Mouse (Mus musculus): ENCODE data around the gene Svs4. TPM values are rescaled to one million over a fixed set of nuclear protein-coding genes. Genes with fewer than 3 reads are reported as not detected.
"Not testable (repeated sequence)": the region's sequence is repeated elsewhere in the genome, so short reads cannot be mapped to it uniquely, and the experiment has no call there.

Gene Svs4
- polyA plus RNA-seq (2015; fragmentation: Nextera tagmentation; extraction: Ambion mirVana), result not detected in 2 replicates

DNA sequence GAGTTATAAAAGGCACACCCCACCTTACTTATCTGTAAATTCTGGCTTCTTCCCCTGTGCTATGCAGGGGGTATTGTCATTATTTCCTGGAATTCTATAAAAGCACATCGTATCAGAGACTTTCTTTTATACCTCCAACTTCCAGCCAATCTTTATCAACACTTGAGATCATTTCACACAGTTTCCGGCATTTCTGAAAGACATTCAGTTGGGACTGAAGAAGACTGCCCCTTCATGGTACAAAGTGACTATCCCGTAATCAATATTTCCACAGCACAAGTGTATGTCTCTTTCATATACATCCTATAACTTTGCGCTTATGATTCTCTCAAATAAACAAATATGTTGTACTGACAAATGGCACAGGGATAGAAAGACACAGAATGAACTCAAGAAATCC, at the start of gene Svs4:
Gene Svs4 (minus strand): TSS at position 101 of the 400 bp plus-strand sequence.
- H3K27ac ChIP-seq (replicated peaks), result no peak within 1 kb of the TSS
- no peak within 1 kb of the TSS for H3K9ac ChIP-seq
- no peaks in the 10 kb centered on the region for H3K9me3 ChIP-seq
- H3K4me1 ChIP-seq (replicated peaks), result no peaks in the 10 kb centered on the region
- H3K27me3 ChIP-seq, result no peaks in the 10 kb centered on the region
- no peak for ATAC-seq (ENCODE audit: low read depth)
- no peak within 1 kb of the TSS for H3K4me2 ChIP-seq
- WGBS, result 93% methylated on average over 4 of the region's 4 CpGs
- H3K4me3 ChIP-seq, result no peak within 1 kb of the TSS
- H3K36me3 ChIP-seq, result no peaks in the 10 kb centered on the region

DNA sequence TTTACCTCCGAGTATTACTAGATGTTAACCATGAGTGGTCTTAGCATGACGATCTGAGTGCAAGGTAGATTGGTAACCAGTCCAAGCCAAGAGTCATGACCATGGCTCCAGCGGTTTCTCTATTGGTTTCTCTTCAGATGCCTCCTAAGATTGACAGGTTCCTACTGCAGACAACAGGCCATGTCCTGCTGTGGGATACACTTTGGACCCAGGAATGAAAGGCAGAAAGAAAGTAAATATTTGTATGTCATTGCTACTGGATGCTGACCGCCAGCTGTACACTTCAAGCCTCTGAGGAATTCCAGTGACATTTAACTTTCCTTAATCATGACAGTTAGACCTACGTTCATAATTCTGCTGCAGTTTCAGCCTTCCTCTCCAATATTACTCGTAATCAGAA, 42.7 kb upstream of the Svs4 start:
- H3K9ac ChIP-seq, result no peak overlapping the region
- ATAC-seq (ENCODE audit: low read depth), result no peak
- H3K36me3 ChIP-seq, result no peaks in the 10 kb centered on the region
- H3K27ac ChIP-seq (replicated peaks), result no peak overlapping the region
- H3K4me2 ChIP-seq, result no peak overlapping the region
- no peak overlapping the region for H3K4me3 ChIP-seq
- no peaks in the 10 kb centered on the region for H3K4me1 ChIP-seq (replicated peaks)
- no peaks in the 10 kb centered on the region for H3K9me3 ChIP-seq
- WGBS, result 89% methylated on average over 6 of the region's 6 CpGs
- H3K27me3 ChIP-seq, result no peaks in the 10 kb centered on the region

DNA sequence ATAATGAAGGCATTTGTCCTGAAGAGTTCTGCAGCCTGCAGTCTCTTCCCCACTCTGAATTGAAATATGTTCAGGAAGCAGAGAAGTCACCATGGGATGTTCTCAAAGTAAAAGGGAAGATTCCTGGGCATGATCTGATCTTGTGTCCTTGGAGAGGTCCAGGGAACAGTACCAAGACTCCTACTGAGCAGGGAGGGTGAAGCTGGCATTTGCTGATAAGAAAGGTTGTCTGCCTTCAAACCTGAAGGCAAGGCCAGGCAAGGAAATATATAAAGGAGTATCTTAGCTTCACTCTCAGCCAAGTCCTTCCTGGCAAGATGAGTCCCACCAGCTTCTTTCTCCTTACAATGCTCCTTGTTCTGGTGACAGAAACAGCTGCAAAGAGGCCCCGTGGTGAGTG, 38.2 kb upstream of the Svs4 start, which contains the start of gene Svs6:
Gene Svs6 (plus strand): TSS at position 301 of the 400 bp plus-strand sequence.
- H3K9me3 ChIP-seq; H3K9ac ChIP-seq; H3K4me1 ChIP-seq (replicated peaks); H3K4me3 ChIP-seq; H3K4me2 ChIP-seq; H3K27me3 ChIP-seq; H3K36me3 ChIP-seq; H3K27ac ChIP-seq (replicated peaks); ATAC-seq (ENCODE audit: low read depth): not testable (repeated sequence)
- 88% methylated on average over 1 of the region's 1 CpGs for whole genome bisulfite sequencing

DNA sequence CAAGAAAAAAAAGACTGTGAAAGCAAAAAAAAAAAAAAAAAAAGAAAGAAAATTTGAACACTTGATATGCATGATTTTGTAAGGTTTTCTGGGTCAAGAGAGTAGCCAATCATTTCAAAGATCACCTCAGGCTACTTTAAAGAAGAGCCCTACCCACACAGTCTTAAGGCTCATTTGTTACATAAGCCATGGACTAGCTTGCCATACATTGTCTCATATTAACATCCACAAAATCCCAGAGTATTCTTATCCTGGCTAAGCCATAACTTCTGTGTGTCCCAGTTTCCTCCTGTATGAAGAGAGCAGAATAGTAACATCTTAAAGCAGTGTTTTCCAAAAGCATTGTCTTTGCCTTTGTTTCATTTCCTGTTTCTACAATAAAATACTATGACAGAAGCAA, 37.2 kb upstream of the Svs4 start:
- H3K4me1 ChIP-seq (replicated peaks); H3K27ac ChIP-seq (replicated peaks); ATAC-seq (ENCODE audit: low read depth): not testable (repeated sequence)

DNA sequence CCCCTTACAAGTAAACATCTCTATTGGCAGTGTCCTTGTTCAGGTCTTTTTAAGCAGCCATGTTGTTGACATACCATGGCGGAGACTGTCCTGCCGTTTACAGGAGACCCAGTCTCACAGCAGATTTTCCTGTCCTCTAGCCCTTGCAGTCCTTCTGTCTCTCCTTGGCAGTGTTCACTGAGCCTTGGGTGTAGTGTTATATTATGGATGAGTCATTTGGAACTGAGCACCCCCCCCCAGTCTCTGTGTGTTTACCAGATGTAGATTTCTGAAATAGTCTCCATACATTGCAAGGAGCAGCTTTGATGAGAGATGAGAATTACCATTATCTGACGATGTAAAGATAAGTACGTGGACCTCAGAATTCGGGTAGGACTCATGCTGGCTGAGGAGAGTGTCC, 34.3 kb upstream of the Svs4 start:
- H3K9ac ChIP-seq, result no peak overlapping the region
- H3K27ac ChIP-seq (replicated peaks), result no peak overlapping the region
- WGBS, result 85% methylated on average over 5 of the region's 5 CpGs
- no peak for ATAC-seq (ENCODE audit: low read depth)
- no peak overlapping the region for H3K4me2 ChIP-seq
- no peak overlapping the region for H3K4me3 ChIP-seq
- no peaks in the 10 kb centered on the region for H3K9me3 ChIP-seq
- no peaks in the 10 kb centered on the region for H3K36me3 ChIP-seq
- no peaks in the 10 kb centered on the region for H3K4me1 ChIP-seq (replicated peaks)
- no peaks in the 10 kb centered on the region for H3K27me3 ChIP-seq

More for the DNA sequence above, 37.2 kb upstream of the Svs4 start:
- not testable (repeated sequence) for H3K27me3 ChIP-seq, H3K4me2 ChIP-seq, H3K9me3 ChIP-seq, H3K9ac ChIP-seq, H3K4me3 ChIP-seq, H3K36me3 ChIP-seq

DNA sequence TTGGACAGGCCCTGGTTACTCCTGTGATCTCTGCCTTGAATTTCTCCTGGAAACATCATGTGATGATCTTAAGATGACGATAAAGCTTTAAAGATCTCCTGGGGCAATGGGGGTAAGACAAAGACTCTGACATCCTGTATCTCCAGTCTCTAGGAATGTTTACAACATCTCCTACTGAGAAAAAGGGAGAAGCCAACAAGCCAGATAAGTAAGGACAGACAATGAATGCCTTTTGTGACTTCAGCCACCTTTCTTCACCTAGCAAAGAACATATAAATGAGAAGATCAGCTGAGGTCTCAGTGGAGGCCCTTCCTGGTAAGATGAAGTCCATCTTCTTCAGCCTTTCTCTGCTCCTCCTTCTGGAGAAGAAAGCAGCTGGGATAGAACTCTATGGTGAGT, 10.7 kb upstream of the Svs4 start, which contains the start of gene Svs3a:
Gene Svs3a (plus strand): TSS at position 301 of the 400 bp plus-strand sequence.
- H3K36me3 ChIP-seq; H3K4me2 ChIP-seq; H3K27ac ChIP-seq (replicated peaks); H3K4me1 ChIP-seq (replicated peaks); H3K4me3 ChIP-seq; H3K27me3 ChIP-seq; ATAC-seq (ENCODE audit: low read depth); H3K9me3 ChIP-seq; H3K9ac ChIP-seq: not testable (repeated sequence)
- WGBS, result 36% methylated on average over 1 of the region's 1 CpGs

DNA sequence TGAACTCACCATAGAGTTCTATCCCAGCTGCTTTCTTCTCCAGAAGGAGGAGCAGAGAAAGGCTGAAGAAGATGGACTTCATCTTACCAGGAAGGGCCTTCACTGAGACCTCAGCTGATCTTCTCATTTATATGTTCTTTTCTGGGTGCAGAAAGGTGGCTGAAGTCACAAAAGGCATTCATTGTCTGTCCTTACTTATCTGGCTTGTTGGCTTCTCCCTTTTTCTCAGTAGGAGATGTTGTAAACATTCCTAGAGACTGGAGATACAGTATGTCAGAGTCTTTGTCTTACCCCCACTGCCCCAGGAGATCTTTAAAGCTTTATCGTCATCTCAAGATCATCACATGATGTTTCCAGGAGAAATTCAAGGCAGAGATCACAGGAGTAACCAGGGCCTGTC, 21.7 kb downstream of the Svs4 start, which contains the start of gene Svs3b:
Gene Svs3b (minus strand): TSS at position 101 of the 400 bp plus-strand sequence.
- not testable (repeated sequence) for H3K4me1 ChIP-seq (replicated peaks); H3K9ac ChIP-seq; H3K27me3 ChIP-seq; H3K9me3 ChIP-seq; ATAC-seq (ENCODE audit: low read depth); H3K27ac ChIP-seq (replicated peaks); H3K36me3 ChIP-seq; H3K4me2 ChIP-seq; H3K4me3 ChIP-seq
- 35% methylated on average over 1 of the region's 1 CpGs for WGBS

DNA sequence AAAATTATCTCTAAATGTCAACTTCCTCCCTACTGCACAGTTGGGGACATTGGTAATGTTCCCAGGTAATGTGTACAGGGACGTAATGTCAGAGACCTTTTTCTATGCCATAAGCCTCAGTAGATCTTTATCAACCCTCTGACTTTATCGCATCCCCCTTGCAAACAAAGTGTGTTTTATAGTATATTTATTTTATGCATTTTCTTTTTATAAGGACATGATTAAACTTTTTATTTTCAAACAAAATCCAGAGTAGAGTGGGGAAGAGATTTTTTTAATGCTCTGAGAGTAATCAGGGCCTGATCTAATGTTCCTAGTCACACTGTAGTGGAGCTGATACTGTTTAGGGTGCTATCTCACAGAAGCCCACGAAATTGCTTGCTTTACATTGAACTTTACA, 39.9 kb downstream of the Svs4 start, which contains the start of gene Svs2:
Gene Svs2 (minus strand): TSS at position 101 of the 400 bp plus-strand sequence.
- Histone ChIP-seq H3K4me2 (no peak within 1 kb of the TSS), H3K4me3 (no peak within 1 kb of the TSS), H3K36me3 (no peaks in the 10 kb centered on the region), H3K27ac (replicated peaks) (no peak within 1 kb of the TSS), H3K4me1 (replicated peaks) (no peaks in the 10 kb centered on the region), H3K27me3 (no peaks in the 10 kb centered on the region), H3K9me3 (no peaks in the 10 kb centered on the region), H3K9ac (no peak within 1 kb of the TSS)
- WGBS, result 86% methylated on average over 3 of the region's 3 CpGs
- no peak for ATAC-seq (ENCODE audit: low read depth)

DNA sequence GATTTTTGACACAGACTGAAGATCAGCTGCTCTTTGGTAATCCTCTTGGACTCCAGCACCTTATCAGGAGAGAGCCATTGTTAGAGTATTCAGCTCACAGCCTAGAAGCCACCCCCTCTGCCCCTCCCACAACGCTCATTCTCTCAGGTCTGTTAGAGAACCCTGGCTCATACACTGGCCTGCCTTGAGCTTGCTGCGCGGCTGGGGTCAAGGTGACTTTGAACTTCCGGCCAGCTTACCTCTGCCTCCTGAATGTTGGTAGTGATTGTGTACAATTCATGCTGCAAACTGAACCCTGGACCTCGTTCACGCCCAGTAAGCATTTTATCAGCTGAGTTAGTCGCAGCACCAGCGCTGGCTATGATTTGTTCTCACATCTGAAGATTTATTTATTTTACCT, 45.6 kb downstream of the Svs4 start:
- no peaks in the 10 kb centered on the region for H3K4me1 ChIP-seq (replicated peaks)
- no peaks in the 10 kb centered on the region for H3K27me3 ChIP-seq
- H3K9me3 ChIP-seq, result no peaks in the 10 kb centered on the region
- H3K9ac ChIP-seq, result no peak overlapping the region
- no peak overlapping the region for H3K4me2 ChIP-seq
- no peak overlapping the region for H3K4me3 ChIP-seq
- WGBS, result 90% methylated on average over 8 of the region's 8 CpGs
- H3K27ac ChIP-seq (replicated peaks), result no peak overlapping the region
- H3K36me3 ChIP-seq, result no peaks in the 10 kb centered on the region
- ATAC-seq (ENCODE audit: low read depth), result no peak

DNA sequence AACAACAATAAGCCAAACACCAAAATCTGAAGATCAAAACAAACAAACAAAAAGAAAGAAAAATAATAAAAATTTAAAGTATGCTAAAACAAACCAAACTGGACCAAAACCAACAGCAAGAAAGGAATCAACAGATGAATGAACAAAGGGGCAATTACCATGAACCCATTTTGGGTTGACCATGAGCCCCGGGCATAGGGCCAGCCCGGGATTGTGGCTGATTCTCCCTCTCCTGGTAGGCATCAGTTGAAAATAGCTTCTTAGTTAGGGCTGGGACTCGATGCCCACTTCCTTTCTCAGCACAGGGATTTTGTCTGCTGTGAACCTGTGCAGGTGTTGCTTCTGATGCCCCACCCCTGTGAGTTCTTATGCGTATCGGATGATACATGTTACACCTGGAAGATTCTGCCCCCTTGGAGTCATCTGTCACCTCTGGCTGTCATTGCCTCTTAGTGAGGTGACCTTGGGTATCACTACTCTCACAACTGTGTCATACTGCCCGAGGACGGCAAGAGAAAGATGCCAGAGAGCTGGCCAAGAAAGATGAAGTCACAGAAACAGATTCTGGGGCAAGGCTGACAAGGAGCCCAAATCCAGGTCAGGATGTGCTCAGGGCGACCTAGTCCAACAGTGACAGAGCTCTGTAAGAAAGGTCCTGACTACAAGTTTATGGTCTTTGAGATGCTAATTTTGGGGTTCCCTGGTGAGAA, 49.7 kb downstream of the Svs4 start:
- Histone ChIP-seq H3K4me1 (replicated peaks) (no peaks in the 10 kb centered on the region), H3K4me2 (no peak overlapping the region), H3K27ac (replicated peaks) (no peak overlapping the region), H3K36me3 (no peaks in the 10 kb centered on the region), H3K9ac (no peak overlapping the region), H3K4me3 (no peak overlapping the region), H3K27me3 (no peaks in the 10 kb centered on the region), H3K9me3 (no peaks in the 10 kb centered on the region)
- 86% methylated on average over 8 of the region's 8 CpGs for whole genome bisulfite sequencing
- no peak for ATAC-seq (ENCODE audit: low read depth)

Other genes with a start within 250 kb of the Svs4 start
- gene Stk4, start 208.1 kb downstream of the Svs4 start, polyA plus RNA-seq (2015; fragmentation: Nextera tagmentation; extraction: Ambion mirVana), result 19.4 and 21.2 TPM in 2 replicates
- gene Tomm34, start 207.3 kb downstream of the Svs4 start, polyA plus RNA-seq (2015; fragmentation: Nextera tagmentation; extraction: Ambion mirVana), result 45.3 and 48.0 TPM in 2 replicates
- 0.40 and 0.50 TPM in 2 replicates for gene Kcns1, start 107.3 kb downstream of the Svs4 start, polyA plus RNA-seq (2015; fragmentation: Nextera tagmentation; extraction: Ambion mirVana)
- gene Wfdc5, start 95.7 kb downstream of the Svs4 start, polyA plus RNA-seq (2015; fragmentation: Nextera tagmentation; extraction: Ambion mirVana), result not detected in 2 replicates
- gene Wfdc12, start 87.9 kb downstream of the Svs4 start, polyA plus RNA-seq (2015; fragmentation: Nextera tagmentation; extraction: Ambion mirVana), result not detected in 2 replicates
- gene Wfdc15a, start 78.3 kb downstream of the Svs4 start, polyA plus RNA-seq (2015; fragmentation: Nextera tagmentation; extraction: Ambion mirVana), result not detected in 2 replicates
- not detected in 2 replicates for gene Wfdc15b, start 56.8 kb downstream of the Svs4 start, polyA plus RNA-seq (2015; fragmentation: Nextera tagmentation; extraction: Ambion mirVana)
- gene Svs2, start 40.0 kb downstream of the Svs4 start, polyA plus RNA-seq (2015; fragmentation: Nextera tagmentation; extraction: Ambion mirVana), result not detected in 2 replicates
- gene Svs3b, start 21.8 kb downstream of the Svs4 start, polyA plus RNA-seq (2015; fragmentation: Nextera tagmentation; extraction: Ambion mirVana), result not detected in 2 replicates
- gene Svs3a, start 10.8 kb upstream of the Svs4 start, polyA plus RNA-seq (2015; fragmentation: Nextera tagmentation; extraction: Ambion mirVana), result not detected in 2 replicates
- gene Svs6, start 38.3 kb upstream of the Svs4 start, polyA plus RNA-seq (2015; fragmentation: Nextera tagmentation; extraction: Ambion mirVana), result not detected in 2 replicates
- gene Svs5, start 54.3 kb upstream of the Svs4 start, polyA plus RNA-seq (2015; fragmentation: Nextera tagmentation; extraction: Ambion mirVana), result not detected in 2 replicates
- 0.75 TPM in 1 of 2 replicates, not detected in the other for gene Slpi, start 110.6 kb upstream of the Svs4 start, polyA plus RNA-seq (2015; fragmentation: Nextera tagmentation; extraction: Ambion mirVana)
- 0.08 and 0.10 TPM in 2 replicates for gene Rbpjl, start 124.7 kb upstream of the Svs4 start, polyA plus RNA-seq (2015; fragmentation: Nextera tagmentation; extraction: Ambion mirVana)
- 7.3 and 13.2 TPM in 2 replicates for gene Matn4, start 126.7 kb upstream of the Svs4 start, polyA plus RNA-seq (2015; fragmentation: Nextera tagmentation; extraction: Ambion mirVana)
- gene Sdc4, start 165.4 kb upstream of the Svs4 start, polyA plus RNA-seq (2015; fragmentation: Nextera tagmentation; extraction: Ambion mirVana), result 9.4 and 12.1 TPM in 2 replicates
- gene Sys1, start 178.5 kb upstream of the Svs4 start, polyA plus RNA-seq (2015; fragmentation: Nextera tagmentation; extraction: Ambion mirVana), result 71.2 and 77.5 TPM in 2 replicates
- 3.3 and 7.7 TPM in 2 replicates for gene Gm20458, start 182.5 kb upstream of the Svs4 start, polyA plus RNA-seq (2015; fragmentation: Nextera tagmentation; extraction: Ambion mirVana)
- not detected in 2 replicates for gene Trp53tg5, start 195.3 kb upstream of the Svs4 start, polyA plus RNA-seq (2015; fragmentation: Nextera tagmentation; extraction: Ambion mirVana)
- 10.3 and 11.9 TPM in 2 replicates for gene Dbndd2, start 207.6 kb upstream of the Svs4 start, polyA plus RNA-seq (2015; fragmentation: Nextera tagmentation; extraction: Ambion mirVana)
- 69.1 and 71.8 TPM in 2 replicates for gene Pigt, start 219.1 kb upstream of the Svs4 start, polyA plus RNA-seq (2015; fragmentation: Nextera tagmentation; extraction: Ambion mirVana)